Mouse (Mus musculus) CH12.LX (cell line): ENCODE data around the gene Olfr279.

Experiments
- CTCF ChIP-seq, 2 experiments: IDR thresholded peaks in 1 of 2; conservative IDR thresholded peaks in 1 of 2; 2 replicates each; pipeline ENCODE4 v1.5.1; 2011 to 2012; ENCODE audit warnings: low read depth in 2 of 2, low read length in 2 of 2, improper control_type of control experiment in 1 of 2, inconsistent platforms in 1 of 2, mild to moderate bottlenecking in 1 of 2, moderate library complexity in 1 of 2
- E2F4 ChIP-seq: IDR thresholded peaks from 2 replicates; pipeline ENCODE4 v1.6.1; 2011; ENCODE audit warnings: low read depth, low read length, improper control_type of control experiment; ENCODE audit not compliant: insufficient replicate concordance
- ELF1 ChIP-seq: IDR thresholded peaks from 2 replicates; pipeline ENCODE4 v1.6.1; 2014; ENCODE audit warnings: low read depth, mild to moderate bottlenecking, inconsistent platforms, low read length, improper control_type of control experiment
- EP300 ChIP-seq: IDR thresholded peaks from 2 replicates; pipeline ENCODE4 v1.6.1; 2011; ENCODE audit warnings: low read length, improper control_type of control experiment
- GABPA ChIP-seq: IDR thresholded peaks from 2 replicates; pipeline ENCODE4 v1.6.1; 2012; ENCODE audit warnings: low read depth, low read length, improper control_type of control experiment, inconsistent platforms; ENCODE audit not compliant: insufficient replicate concordance
- HCFC1 ChIP-seq: IDR thresholded peaks from 2 replicates; pipeline ENCODE4 v1.6.1; 2012; ENCODE audit warnings: low read depth, mild to moderate bottlenecking, inconsistent platforms, low read length, improper control_type of control experiment
- IRF4 ChIP-seq: IDR thresholded peaks from 2 replicates; pipeline ENCODE4 v1.6.1; 2014; ENCODE audit warnings: low read depth, mild to moderate bottlenecking, inconsistent platforms, low read length, improper control_type of control experiment
- KAT2A ChIP-seq: IDR thresholded peaks from 2 replicates; pipeline ENCODE4 v1.6.1; 2012; ENCODE audit warnings: low read length, improper control_type of control experiment, inconsistent platforms; ENCODE audit not compliant: insufficient replicate concordance
- MAFK ChIP-seq: IDR thresholded peaks from 2 replicates; pipeline ENCODE4 v1.6.1; 2011; ENCODE audit warnings: low read length, improper control_type of control experiment; ENCODE audit not compliant: insufficient replicate concordance
- MXI1 ChIP-seq: IDR thresholded peaks from 2 replicates; pipeline ENCODE4 v1.6.1; 2011; ENCODE audit warnings: mild to moderate bottlenecking, low read depth, low read length, improper control_type of control experiment
- POLR2A ChIP-seq: IDR thresholded peaks from 2 replicates; pipeline ENCODE4 v1.6.1; 2011; ENCODE audit warnings: low read depth, mild to moderate bottlenecking, improper control_type of control experiment, low read length
- TCF12 ChIP-seq: IDR thresholded peaks from 2 replicates; pipeline ENCODE4 v1.6.1; 2014; ENCODE audit warnings: low read depth, mild to moderate bottlenecking, inconsistent platforms, low read length, improper control_type of control experiment
- ZKSCAN1 ChIP-seq: IDR thresholded peaks from 2 replicates; pipeline ENCODE4 v1.6.1; 2012; ENCODE audit warnings: low read depth, inconsistent platforms, low read length, improper control_type of control experiment, borderline replicate concordance
- ZNF384 ChIP-seq: IDR thresholded peaks from 2 replicates; pipeline ENCODE4 v1.6.1; 2012; ENCODE audit warnings: low read depth, low read length, improper control_type of control experiment, inconsistent platforms

- TF ChIP-seq HCFC1 (no peak), ZKSCAN1 (no peak), POLR2A (no peak), GABPA (no peak), CTCF (conservative IDR thresholded peaks at IDR 0.05 in 1 of 2, IDR thresholded peaks at IDR 0.05 in 1 of 2; ENCODE audit: low read depth in 2 of 2, low read length in 2 of 2) (no peak), EP300 (no peak), ELF1 (no peak), IRF4 (no peak), E2F4 (no peak), KAT2A (no peak), MXI1 (no peak), MAFK (peak; percentile 85), TCF12 (no peak), ZNF384 (no peak)
These were observed 54.6 kb downstream of the Olfr279 start for GRCm38 (mm10) chr15:98546843-98547242.
